Mouse (Mus musculus) midbrain, embryonic 10.5 days (tissue): ENCODE results near the gene Spef1. TPM values are rescaled to one million over a fixed set of nuclear protein-coding genes. Genes with fewer than 3 reads are reported as not detected.
A peak's percentile ranks its signal among the peaks of the same experiment; 100 is the strongest.

Source experiments
- DNase-seq: peaks from one replicate; pipeline ENCODE4 v3.0.0-alpha.2; 2017; ENCODE audit warnings: low spot score
- H3K27ac ChIP-seq: fragments of 300-500 bp; sonication (generic); replicated peaks from 2 replicates; pipeline ENCODE4 v1.5.1; 2016; ENCODE audit warnings: mild to moderate bottlenecking
- H3K27me3 ChIP-seq: fragments of 300-500 bp; sonication (generic); 2 replicates; pipeline ENCODE4 v1.6.1; 2016; ENCODE audit warnings: low read depth, mild to moderate bottlenecking; ENCODE audit not compliant: poor library complexity, severe bottlenecking
- H3K36me3 ChIP-seq: fragments of 300-500 bp; sonication (generic); 2 replicates; pipeline ENCODE4 v1.6.1; 2016; ENCODE audit warnings: mild to moderate bottlenecking, moderate library complexity
- H3K4me1 ChIP-seq: fragments of 300-500 bp; sonication (generic); 2 replicates; pipeline ENCODE4 v1.6.1; 2016
- H3K4me3 ChIP-seq: fragments of 300-500 bp; sonication (generic); 2 replicates; pipeline ENCODE4 v1.5.1; 2016; ENCODE audit warnings: mild to moderate bottlenecking, moderate library complexity
- H3K9me3 ChIP-seq: fragments of 300-500 bp; sonication (generic); replicated peaks from 2 replicates; pipeline ENCODE4 v1.6.1; 2016; ENCODE audit warnings: mild to moderate bottlenecking
- WGBS: fragments of 180-500 bp; shearing (Covaris S2); methylation state at CpG from one replicate; pipeline ENCODE4 v1.1.7; 2016; 5-methylcytosine and 5-hydroxymethylcytosine counted together
- polyA plus RNA-seq: library from polyadenylated mRNA; unstranded; fragments of >200 nt; fragmentation: Nextera tagmentation; extraction: Ambion mirVana; gene quantifications from 2 replicates; pipeline ENCODE4 v1.2.1, GENCODE M21; 2016

Spef1 gene
- polyA plus RNA-seq, 1 experiment from 2014 or later: 3.7 TPM

DNA sequence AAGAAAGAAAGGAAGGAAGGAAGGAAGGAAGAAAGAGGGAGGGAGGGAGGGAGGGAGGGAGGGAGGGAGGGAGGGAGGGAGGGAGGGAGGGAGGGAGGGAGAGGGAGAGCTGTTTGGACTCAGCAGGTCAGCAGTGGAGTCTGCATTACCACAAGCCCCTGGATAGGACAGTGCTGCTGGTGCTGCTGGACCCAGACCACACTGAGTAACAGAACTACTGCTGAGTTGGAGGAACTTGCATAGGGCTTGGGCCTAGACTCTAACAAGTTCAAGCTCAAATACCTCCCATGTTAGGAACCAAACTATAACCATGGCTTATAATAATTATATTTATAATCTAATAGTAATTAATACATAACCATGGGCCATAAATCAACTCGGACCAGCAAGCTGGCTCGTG lies 56.2 kb downstream of the Spef1 start:
- WGBS: 84% methylated on average over 2 of the region's 2 CpGs
- H3K4me1 ChIP-seq: peaks cover 37% of the 10 kb centered on the region
- peaks cover 25% of the 10 kb centered on the region for H3K27me3 ChIP-seq
- no peak overlapping the region for H3K4me3 ChIP-seq
- no peak overlapping the region for H3K27ac ChIP-seq
- H3K9me3 ChIP-seq: no peaks in the 10 kb centered on the region
- no peak for DNase-seq
- H3K36me3 ChIP-seq: no peaks in the 10 kb centered on the region

DNA sequence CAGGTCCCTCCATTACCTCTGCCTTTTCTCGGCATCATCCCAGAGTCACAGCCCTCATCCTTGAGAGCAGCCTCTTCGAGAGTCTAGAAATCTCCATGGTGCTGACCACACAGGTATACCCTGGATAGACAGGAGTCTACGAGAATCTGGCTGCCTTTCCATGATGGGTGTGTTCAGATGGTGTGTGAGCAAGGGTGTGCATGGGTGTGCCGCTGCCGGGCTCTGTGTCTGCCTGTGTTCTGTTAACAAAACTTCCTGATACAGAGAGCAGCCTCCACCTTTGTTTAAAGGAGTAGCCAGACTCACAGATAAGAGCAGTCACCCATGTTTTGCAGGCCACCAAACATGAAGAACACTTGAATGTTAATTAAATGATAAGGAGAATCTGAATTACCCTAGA lies 57.2 kb downstream of the Spef1 start:
- H3K4me3 ChIP-seq: no peak overlapping the region
- no peaks in the 10 kb centered on the region for H3K36me3 ChIP-seq
- WGBS: 93% methylated on average over 5 of the region's 5 CpGs
- H3K4me1 ChIP-seq: peaks cover 33% of the 10 kb centered on the region
- H3K27me3 ChIP-seq: peaks cover 33% of the 10 kb centered on the region
- H3K27ac ChIP-seq: no peak overlapping the region
- no peaks in the 10 kb centered on the region for H3K9me3 ChIP-seq
- DNase-seq: peak; percentile 11

DNA sequence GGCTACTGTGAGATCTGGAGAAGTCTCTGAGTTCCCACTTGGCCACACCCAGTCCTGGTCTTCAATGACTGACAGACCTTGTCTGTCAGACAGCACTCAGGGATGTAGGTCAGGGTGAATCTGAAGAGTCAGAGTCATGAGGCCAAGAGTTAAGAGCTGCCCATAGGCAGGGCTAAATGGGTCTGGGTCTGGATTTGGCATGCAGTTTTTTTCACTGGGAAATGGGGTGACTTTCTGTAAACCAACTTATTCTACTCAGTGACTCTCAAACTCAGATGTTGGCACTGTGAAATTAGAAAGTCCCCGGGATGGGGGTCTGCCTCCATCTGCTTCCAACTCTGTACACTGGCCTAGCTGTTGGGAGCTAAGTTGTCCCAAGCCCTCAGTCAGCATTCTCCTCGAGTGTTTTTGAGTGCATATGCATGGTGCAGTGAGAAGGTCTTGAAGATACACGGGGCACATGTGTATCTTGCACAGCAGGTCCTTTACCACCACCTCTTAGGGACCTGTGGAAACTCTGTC lies 58.4 kb downstream of the Spef1 start:
- WGBS: 88% methylated on average over 3 of the region's 3 CpGs
- Histone ChIP-seq H3K27me3 (peaks cover 33% of the 10 kb centered on the region), H3K9me3 (no peaks in the 10 kb centered on the region), H3K36me3 (no peaks in the 10 kb centered on the region), H3K4me3 (peak overlapping the region; percentile 67; the same call in 1 of the 2 replicates), H3K27ac (no peak overlapping the region), H3K4me1 (peaks cover 27% of the 10 kb centered on the region)
- no peak for DNase-seq

DNA sequence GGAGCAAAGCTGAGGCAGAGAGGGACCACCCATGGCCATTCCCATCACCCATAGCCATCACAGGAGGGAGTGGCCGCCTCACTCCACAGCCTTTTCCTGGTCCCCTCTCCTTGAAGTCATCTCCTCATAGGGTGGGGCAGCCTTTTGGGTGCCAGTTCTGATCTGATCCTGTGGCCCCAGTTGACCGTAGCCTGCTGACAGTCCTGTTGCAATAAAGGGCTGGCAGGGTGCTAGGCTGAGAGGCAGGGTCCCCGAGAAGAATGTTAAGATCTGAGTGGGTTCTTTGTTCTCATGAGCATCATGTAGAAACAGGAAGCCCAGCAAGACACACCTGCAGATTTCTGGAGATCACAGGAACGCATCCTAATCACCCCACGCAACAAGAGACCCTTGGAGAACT lies 58.9 kb downstream of the Spef1 start:
- WGBS: 93% methylated on average over 5 of the region's 5 CpGs
- Histone ChIP-seq H3K4me1 (peaks cover 27% of the 10 kb centered on the region), H3K27ac (peak overlapping the region; percentile 14; the same call in 1 of the 2 replicates), H3K9me3 (no peaks in the 10 kb centered on the region), H3K36me3 (no peaks in the 10 kb centered on the region), H3K4me3 (peak overlapping the region; percentile 67), H3K27me3 (peaks cover 33% of the 10 kb centered on the region)
- DNase-seq: no peak

DNA sequence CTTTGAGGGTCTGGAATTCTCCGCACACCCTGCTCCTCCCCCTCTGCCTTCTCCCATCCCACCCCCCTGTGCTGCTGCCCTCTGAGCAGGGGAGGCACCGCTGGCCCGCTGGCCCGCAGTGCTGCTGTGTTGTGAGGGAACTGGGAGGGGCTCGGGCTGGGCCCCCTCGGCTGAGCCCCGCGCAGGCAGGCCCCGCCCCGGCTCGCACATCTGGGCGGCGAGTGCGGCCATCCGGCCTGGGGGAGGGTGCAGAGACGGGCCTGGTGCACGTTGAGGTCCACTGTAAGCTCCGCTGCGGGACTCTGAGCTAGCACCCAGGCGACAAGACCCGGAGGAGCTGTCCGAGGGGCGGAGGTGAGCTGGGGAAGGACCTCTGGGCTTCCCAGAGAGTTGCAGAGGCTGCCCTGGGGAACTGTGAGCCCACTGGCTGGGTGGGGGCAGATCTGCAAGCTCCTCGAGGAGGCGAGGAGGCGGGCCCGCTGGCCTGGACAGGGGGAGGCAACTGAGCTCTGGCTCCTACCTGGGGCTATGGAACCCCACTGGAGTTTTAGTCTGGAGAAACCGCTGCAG lies 59.8 kb downstream of the Spef1 start, which contains the start of gene Hspa12b:
Gene Hspa12b, plus strand, starts transcription at position 120 of the 570 bp plus-strand sequence.
- DNase-seq: peak; percentile 75
- H3K36me3 ChIP-seq: no peaks in the 10 kb centered on the region
- H3K9me3 ChIP-seq: no peaks in the 10 kb centered on the region
- peaks cover 33% of the 10 kb centered on the region for H3K27me3 ChIP-seq
- peak within 1 kb of the TSS; percentile 67 for H3K4me3 ChIP-seq
- WGBS: 2% methylated on average over 28 of the region's 28 CpGs
- peak within 1 kb of the TSS; percentile 90 for H3K27ac ChIP-seq
- H3K4me1 ChIP-seq: peaks cover 27% of the 10 kb centered on the region

DNA sequence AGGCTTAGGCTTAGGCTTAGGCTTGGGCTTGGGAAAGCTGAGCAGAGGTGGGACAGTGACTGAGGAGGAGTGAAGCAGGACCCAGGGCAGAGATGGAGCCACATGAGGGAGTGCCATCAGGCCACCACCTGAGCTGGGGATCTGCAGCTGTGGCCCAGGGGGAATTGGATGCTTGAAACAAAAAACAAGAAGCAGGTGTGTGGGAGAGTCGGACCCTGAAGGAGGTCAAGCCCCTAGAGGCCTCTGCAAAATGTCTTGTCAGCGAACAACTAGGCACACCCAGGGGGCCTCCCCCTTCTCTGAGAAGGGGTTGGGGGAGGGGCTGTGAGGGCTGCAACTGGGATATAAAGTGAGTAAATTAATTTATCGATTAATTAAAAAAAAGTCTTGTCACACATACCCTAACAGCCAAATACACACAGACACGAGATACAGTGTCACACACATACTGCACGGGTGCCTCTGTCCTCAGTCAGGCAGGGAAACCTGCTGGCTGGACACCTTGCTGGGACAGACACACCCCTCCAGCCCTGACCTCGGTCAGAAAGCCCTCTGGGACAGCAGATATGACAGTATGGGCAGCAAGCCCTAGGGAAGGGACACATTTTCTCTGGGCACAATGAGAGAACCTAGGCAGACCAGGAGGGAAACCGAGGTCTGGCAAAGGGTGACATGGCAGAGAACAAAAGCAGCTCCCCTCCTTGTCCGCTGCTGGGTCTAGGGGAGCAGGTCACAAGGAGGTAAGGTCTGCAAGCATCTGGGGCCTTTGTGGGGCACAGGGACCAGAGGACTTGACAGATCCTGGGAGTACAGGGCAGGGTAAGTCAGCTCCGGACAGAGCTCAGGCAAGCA lies 60.9 kb downstream of the Spef1 start:
- no peak overlapping the region for H3K4me3 ChIP-seq
- H3K27ac ChIP-seq: peak overlapping the region; percentile 90
- DNase-seq: no peak
- peaks cover 27% of the 10 kb centered on the region for H3K4me1 ChIP-seq
- no peaks in the 10 kb centered on the region for H3K36me3 ChIP-seq
- WGBS: 38% methylated on average over 9 of the region's 9 CpGs
- H3K9me3 ChIP-seq: no peaks in the 10 kb centered on the region
- peaks cover 33% of the 10 kb centered on the region for H3K27me3 ChIP-seq

DNA sequence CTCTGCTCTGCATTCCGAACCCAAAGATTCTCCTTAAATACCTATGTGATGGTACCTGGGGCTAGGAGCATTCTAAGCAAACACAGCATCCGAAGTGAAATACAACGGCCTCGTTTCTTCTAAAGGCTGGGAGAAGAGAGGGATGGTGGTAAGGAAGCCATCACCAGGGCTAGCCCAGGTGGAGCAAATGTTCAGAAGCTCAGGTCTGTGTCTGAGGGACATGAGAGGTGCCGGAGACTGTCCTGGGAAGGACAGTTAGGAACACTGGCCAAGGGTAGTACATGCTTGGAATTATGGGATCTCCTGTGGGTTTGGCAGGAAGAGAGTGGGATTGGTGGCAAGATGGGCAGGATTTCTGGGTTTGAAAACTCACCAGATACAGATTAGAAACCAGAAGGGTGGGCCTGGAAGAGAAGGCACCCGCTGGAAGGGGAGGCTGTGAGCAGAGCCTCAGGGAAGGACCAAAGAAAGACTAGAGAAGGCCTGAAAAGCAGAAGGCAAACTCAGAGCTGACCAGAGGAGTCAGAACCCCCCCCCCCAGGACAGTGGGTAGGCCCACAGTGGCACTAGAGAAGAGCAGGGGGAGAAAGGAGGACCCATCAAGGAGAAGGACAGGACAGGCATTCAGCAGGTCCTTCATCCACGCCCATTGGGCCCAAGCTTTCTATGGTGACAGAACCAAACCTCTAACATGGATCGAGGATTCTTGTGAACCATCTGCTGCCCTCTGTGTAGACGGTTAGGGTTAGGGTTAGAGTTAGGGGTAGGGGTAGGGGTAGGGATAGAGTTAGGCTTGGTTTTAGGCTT lies 61.7 kb downstream of the Spef1 start:
- Histone ChIP-seq H3K36me3 (no peaks in the 10 kb centered on the region), H3K4me3 (no peak overlapping the region), H3K9me3 (no peaks in the 10 kb centered on the region), H3K27me3 (peaks cover 33% of the 10 kb centered on the region), H3K27ac (no peak overlapping the region; the same call in 1 of the 2 replicates), H3K4me1 (peaks cover 27% of the 10 kb centered on the region)
- WGBS: 86% methylated on average over 9 of the region's 9 CpGs
- DNase-seq: no peak

DNA sequence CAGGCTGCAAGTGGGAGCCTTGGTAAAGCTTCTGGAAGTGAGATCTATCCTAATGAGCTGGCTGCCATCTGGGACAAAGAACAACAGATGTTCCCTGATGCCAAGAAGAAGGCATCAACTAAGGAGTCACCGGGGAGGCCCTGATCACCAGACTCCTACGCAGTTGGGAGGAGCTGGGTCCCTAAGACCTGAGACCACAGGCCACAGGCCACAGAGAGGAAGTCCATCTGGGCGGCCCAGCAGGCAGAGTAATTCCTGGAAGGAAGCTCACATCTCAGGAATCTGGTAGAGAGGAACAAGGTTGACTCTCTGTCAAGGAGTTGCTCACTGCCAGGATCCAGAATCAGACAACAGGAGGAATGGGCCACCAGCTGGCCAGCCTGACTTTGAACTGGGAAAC lies 62.9 kb downstream of the Spef1 start:
- no peaks in the 10 kb centered on the region for H3K36me3 ChIP-seq
- peaks cover 27% of the 10 kb centered on the region for H3K4me1 ChIP-seq
- H3K4me3 ChIP-seq: no peak overlapping the region
- 80% methylated on average over 3 of the region's 3 CpGs for WGBS
- DNase-seq: no peak
- H3K27ac ChIP-seq: no peak overlapping the region
- H3K27me3 ChIP-seq: peaks cover 33% of the 10 kb centered on the region
- H3K9me3 ChIP-seq: no peaks in the 10 kb centered on the region

Other genes with a start within 250 kb of the Spef1 start
- gene Gfra4, start 144.2 kb downstream of the Spef1 start, polyA plus RNA-seq: 3.6 and 3.7 TPM in 2 replicates
- gene Adam33, start 123.5 kb downstream of the Spef1 start, polyA plus RNA-seq: 0.84 and 1.1 TPM in 2 replicates
- 0.12 TPM in 2 replicates for gene Siglec1, start 100.5 kb downstream of the Spef1 start, polyA plus RNA-seq
- gene Hspa12b, start 60.0 kb downstream of the Spef1 start, polyA plus RNA-seq: 6.5 and 7.6 TPM in 2 replicates
- gene Gm11037, start 53.8 kb downstream of the Spef1 start, polyA plus RNA-seq: not detected in 2 replicates
- gene 1700037H04Rik, start 27.2 kb downstream of the Spef1 start, polyA plus RNA-seq: 136 and 145 TPM in 2 replicates
- 9.0 and 10.6 TPM in 2 replicates for gene Cenpb, start 7.2 kb downstream of the Spef1 start, polyA plus RNA-seq
- gene Cdc25b, start 333 bp downstream of the Spef1 start, polyA plus RNA-seq: 117 and 140 TPM in 2 replicates
- 25.9 and 28.9 TPM in 2 replicates for gene Ap5s1, start 19.8 kb upstream of the Spef1 start, polyA plus RNA-seq
- gene Mavs, start 46.8 kb upstream of the Spef1 start, polyA plus RNA-seq: 20.6 and 21.4 TPM in 2 replicates
- 43.6 and 49.1 TPM in 2 replicates for gene Pank2, start 75.2 kb upstream of the Spef1 start, polyA plus RNA-seq
- gene Rnf24, start 165.6 kb upstream of the Spef1 start, polyA plus RNA-seq: 7.5 and 10.5 TPM in 2 replicates